Mouse (Mus musculus) limb, embryonic 14.5 days (tissue): Measurements from ENCODE around the gene 9930111J21Rik1. TPM values are rescaled to one million over a fixed set of nuclear protein-coding genes. Genes with fewer than 3 reads are reported as not detected.
"Not testable (repeated sequence)": the region's sequence is repeated elsewhere in the genome, so short reads cannot be mapped to it uniquely, and the experiment has no call there.

Experiments used
- ATAC-seq: fragments of 200-750 bp; cut with Nextera tagmentation; 2 replicates; pipeline ENCODE4 v1.8.0; 2017; ENCODE audit warnings: low read depth, moderate number of reproducible peaks, moderate TSS enrichment; ENCODE audit not compliant: low FRiP score
- DNase-seq: peaks from one replicate; pipeline ENCODE4 v3.0.0-alpha.2; 2015; ENCODE audit warnings: low spot score
- H3K27ac ChIP-seq: fragments of 300-500 bp; sonication (generic); replicated peaks from 2 replicates; pipeline ENCODE4 v1.5.1; 2014; ENCODE audit warnings: low read depth, mild to moderate bottlenecking, low read length, moderate library complexity, mixed read lengths
- H3K27me3 ChIP-seq: fragments of 300-500 bp; sonication (generic); 2 replicates; pipeline ENCODE4 v1.6.1; 2014; ENCODE audit warnings: low read length, mixed read lengths; ENCODE audit not compliant: control insufficient read depth, insufficient read depth
- H3K36me3 ChIP-seq: fragments of 300-500 bp; sonication (generic); 2 replicates; pipeline ENCODE4 v1.6.1; 2014; ENCODE audit warnings: mild to moderate bottlenecking, low read length, moderate library complexity, mixed read lengths; ENCODE audit not compliant: control insufficient read depth, insufficient read depth
- H3K4me1 ChIP-seq: fragments of 300-500 bp; sonication (generic); 2 replicates; pipeline ENCODE4 v1.6.1; 2014; ENCODE audit warnings: antibody characterized with exemption, low read length, mixed read lengths; ENCODE audit not compliant: control insufficient read depth, insufficient read depth
- H3K4me2 ChIP-seq: fragments of 300-500 bp; sonication (generic); replicated peaks from 2 replicates; pipeline ENCODE4 v1.6.1; 2014; ENCODE audit warnings: low read depth, mild to moderate bottlenecking, low read length, moderate library complexity; ENCODE audit not compliant: severe bottlenecking
- H3K4me3 ChIP-seq: fragments of 300-500 bp; sonication (generic); replicated peaks from 2 replicates; pipeline ENCODE4 v1.5.1; 2014; ENCODE audit warnings: low read length
- H3K9ac ChIP-seq: fragments of 300-500 bp; sonication (generic); 2 replicates; pipeline ENCODE4 v1.6.1; 2014; ENCODE audit warnings: mild to moderate bottlenecking, low read depth, low read length, moderate library complexity; ENCODE audit not compliant: severe bottlenecking
- H3K9me3 ChIP-seq: fragments of 300-500 bp; sonication (generic); 2 replicates; pipeline ENCODE4 v1.6.1; 2016; ENCODE audit warnings: low read length; ENCODE audit not compliant: control insufficient read depth
- WGBS: fragments of 180-500 bp; shearing (Covaris S2); extraction: QIAGEN DNeasy Blood & Tissue Kit; methylation state at CpG from one replicate; pipeline ENCODE4 v1.1.7; 2014; 5-methylcytosine and 5-hydroxymethylcytosine counted together
- polyA plus RNA-seq, 2 experiments: library from polyadenylated mRNA; depleted of rRNA in 1 of 2; stranded (reverse) in 1 of 2; unstranded in 1 of 2; fragments of >200 nt; fragmentation: Nextera tagmentation in 1 of 2; extraction: Ambion mirVana in 1 of 2; gene quantifications; 2 replicates each; pipeline versions ENCODE4 v1.2.1 to v1.2.3; 2012 to 2014

Gene 9930111J21Rik1
- polyA plus RNA-seq (2012; rRNA removed), result 0.11 and 0.24 TPM in 2 replicates
- polyA plus RNA-seq (2014; fragmentation: Nextera tagmentation; extraction: Ambion mirVana), result 0.36 and 0.37 TPM in 2 replicates

- not testable (repeated sequence) for H3K9me3 ChIP-seq, H3K27me3 ChIP-seq, H3K4me1 ChIP-seq, H3K27ac ChIP-seq, H3K36me3 ChIP-seq, H3K4me3 ChIP-seq, H3K9ac ChIP-seq, DNase-seq, ATAC-seq, H3K4me2 ChIP-seq
- WGBS, result no CpG with 5 or more reads among the region's 3 CpGs
Observed at GRCm38 (mm10) chr11:48979251-48979650, at the start of gene 9930111J21Rik1. Gene 9930111J21Rik1, minus strand, starts transcription at chr11:48979398.

- H3K27me3 ChIP-seq, H3K4me2 ChIP-seq, H3K36me3 ChIP-seq, H3K4me3 ChIP-seq, H3K9ac ChIP-seq, ATAC-seq, H3K4me1 ChIP-seq, DNase-seq, H3K9me3 ChIP-seq, H3K27ac ChIP-seq: not testable (repeated sequence)
Observed at GRCm38 (mm10) chr11:49012074-49012473, 32.9 kb upstream of the 9930111J21Rik1 start.

GRCm38 (mm10) chr11:49006785-49007184 lies 27.6 kb upstream of the 9930111J21Rik1 start:
- H3K27me3 ChIP-seq, ATAC-seq, H3K9ac ChIP-seq, H3K4me2 ChIP-seq, DNase-seq, H3K36me3 ChIP-seq, H3K4me3 ChIP-seq, H3K27ac ChIP-seq, H3K4me1 ChIP-seq, H3K9me3 ChIP-seq: not testable (repeated sequence)
- 29% methylated on average over 1 of the region's 1 CpGs for WGBS

GRCm38 (mm10) chr11:49006317-49006716 lies 27.1 kb upstream of the 9930111J21Rik1 start:
- H3K27me3 ChIP-seq, H3K4me1 ChIP-seq, H3K9ac ChIP-seq, DNase-seq, ATAC-seq, H3K36me3 ChIP-seq, H3K9me3 ChIP-seq, H3K4me3 ChIP-seq, H3K27ac ChIP-seq, H3K4me2 ChIP-seq: not testable (repeated sequence)
- WGBS, result 58% methylated on average over 2 of the region's 2 CpGs

GRCm38 (mm10) chr11:49000411-49000810 lies 21.2 kb upstream of the 9930111J21Rik1 start:
- not testable (repeated sequence) for H3K27ac ChIP-seq, ATAC-seq

GRCm38 (mm10) chr11:48994018-48994417 lies 14.8 kb upstream of the 9930111J21Rik1 start, which contains the start of gene Tgtp1:
Gene Tgtp1, minus strand, starts transcription at chr11:48994172.
- H3K36me3 ChIP-seq, H3K27me3 ChIP-seq, H3K9ac ChIP-seq, H3K4me2 ChIP-seq, H3K4me1 ChIP-seq, ATAC-seq, DNase-seq, H3K4me3 ChIP-seq, H3K27ac ChIP-seq, H3K9me3 ChIP-seq: not testable (repeated sequence)
- 62% methylated on average over 2 of the region's 2 CpGs for WGBS

More at GRCm38 (mm10) chr11:49000411-49000810, 21.2 kb upstream of the 9930111J21Rik1 start:
- WGBS, result 86% methylated on average over 1 of the region's 1 CpGs
- not testable (repeated sequence) for H3K9me3 ChIP-seq, H3K4me3 ChIP-seq, H3K4me2 ChIP-seq, H3K36me3 ChIP-seq, H3K27me3 ChIP-seq, H3K9ac ChIP-seq, DNase-seq, H3K4me1 ChIP-seq

- H3K4me1 ChIP-seq, H3K4me3 ChIP-seq, H3K27ac ChIP-seq, H3K9me3 ChIP-seq, ATAC-seq, DNase-seq, H3K9ac ChIP-seq, H3K36me3 ChIP-seq, H3K4me2 ChIP-seq, H3K27me3 ChIP-seq: not testable (repeated sequence)
- 25% methylated on average over 10 of the region's 10 CpGs for WGBS
Observed at GRCm38 (mm10) chr11:48993296-48993695, 14.1 kb upstream of the 9930111J21Rik1 start.

- H3K27ac ChIP-seq, H3K36me3 ChIP-seq, H3K9me3 ChIP-seq, H3K27me3 ChIP-seq, H3K4me1 ChIP-seq, ATAC-seq, H3K4me2 ChIP-seq, H3K4me3 ChIP-seq, DNase-seq, H3K9ac ChIP-seq: not testable (repeated sequence)
- WGBS, result 66% methylated on average over 4 of the region's 4 CpGs
Observed at GRCm38 (mm10) chr11:48991740-48992520, 12.7 kb upstream of the 9930111J21Rik1 start, which contains the start of gene Gm12185. Gene Gm12185, minus strand, starts transcription at chr11:48992226.
